Mouse (Mus musculus) adrenal gland, adult 8-10 months (tissue): ENCODE data around the gene Mcm2. TPM values are rescaled to one million over a fixed set of nuclear protein-coding genes. Genes with fewer than 3 reads are reported as not detected.
A peak's percentile ranks its signal among the peaks of the same experiment; 100 is the strongest.

Experiments used
- DNase-seq: peaks from one replicate; pipeline ENCODE4 v3.0.0; 2022
- total RNA-seq, 4 experiments: library from RNA; stranded (reverse); gene quantifications; 2 replicates each; pipeline ENCODE4 v1.2.4; 2022

Mcm2 gene
- total RNA-seq, 4 experiments from 2014 or later: 26.9 to 51.6 (median 35.2) TPM

DNA sequence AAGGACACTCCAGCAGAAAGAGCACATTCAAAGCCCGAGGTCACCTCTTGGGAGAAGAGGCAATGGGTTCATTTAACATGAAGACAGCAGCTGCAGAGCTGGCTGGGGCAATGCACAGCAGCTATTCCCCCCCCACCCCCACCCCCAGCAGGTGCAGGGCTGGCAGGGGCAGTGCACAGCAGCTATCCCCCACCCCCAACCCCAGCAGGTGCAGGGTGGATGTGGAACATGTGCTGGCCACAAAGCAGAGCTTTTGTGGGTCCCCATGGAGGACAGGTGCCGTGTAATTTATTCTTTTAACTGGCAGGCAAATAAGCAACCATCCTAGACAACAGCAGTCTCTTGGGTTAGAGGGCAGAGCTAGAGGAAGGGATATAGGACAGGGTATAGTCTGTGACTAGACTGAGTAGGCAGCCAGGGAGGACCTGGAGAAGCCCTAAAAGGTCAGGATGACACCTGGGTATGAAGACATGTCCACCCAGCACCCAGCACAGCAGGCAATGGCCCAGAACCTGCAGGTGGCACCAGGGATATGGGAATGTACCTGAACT, 12.1 kb downstream of the Mcm2 start:
- no peak for DNase-seq

DNA sequence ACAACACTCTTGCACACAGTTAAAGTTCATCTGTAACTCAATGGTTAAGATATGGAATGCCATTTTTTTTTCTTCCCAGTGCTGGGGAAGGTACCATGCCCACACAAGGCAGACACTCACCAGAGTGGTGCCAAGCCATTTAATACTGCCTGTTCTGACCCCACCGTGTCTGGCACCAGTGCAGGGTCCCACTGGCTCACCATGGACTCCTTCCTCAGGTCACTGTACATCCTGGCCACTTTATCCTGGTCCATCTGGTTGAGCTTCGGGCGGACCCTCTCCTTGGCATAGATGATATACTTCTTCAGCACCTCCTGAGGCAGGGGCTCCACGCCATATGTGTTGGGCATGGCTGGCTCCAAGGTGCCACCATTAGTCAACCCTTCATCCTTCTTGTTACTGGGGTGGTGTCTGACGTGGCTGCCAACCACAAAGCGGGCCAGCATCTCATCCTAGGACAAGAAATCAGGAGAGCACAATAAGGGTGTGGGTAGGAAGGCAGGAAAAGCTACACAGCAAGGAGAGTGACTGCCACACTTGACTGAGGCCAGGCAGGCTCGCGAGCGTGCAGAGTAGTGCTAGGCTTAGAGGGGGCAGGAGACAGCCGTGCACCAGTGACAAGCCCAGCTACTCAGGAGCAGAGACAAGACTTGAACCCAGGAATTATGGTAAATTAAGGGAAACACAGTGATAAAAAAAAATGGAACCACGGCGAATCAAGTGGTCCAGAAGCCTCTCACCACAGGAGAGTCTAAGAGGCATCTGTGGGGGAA, 12.8 kb downstream of the Mcm2 start:
- DNase-seq: no peak

DNA sequence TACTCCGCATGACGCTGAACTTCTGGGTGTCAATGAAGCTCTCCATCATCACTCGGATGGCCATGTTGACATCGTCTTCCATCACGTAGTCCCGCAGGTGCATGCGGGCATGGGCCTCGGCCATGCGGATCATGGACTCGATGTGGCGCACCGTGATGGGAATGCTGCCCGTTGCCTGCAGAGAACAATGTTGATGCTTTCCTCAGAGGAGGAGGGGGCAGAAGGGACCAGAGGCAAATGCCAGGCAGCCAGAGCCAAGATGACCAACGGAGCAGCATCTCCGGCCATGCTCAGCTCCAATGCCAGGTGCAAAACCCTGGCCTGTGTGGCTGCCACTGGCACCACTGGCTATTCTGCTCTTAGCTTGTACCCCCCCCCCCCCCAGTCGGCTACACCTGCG, 13.9 kb downstream of the Mcm2 start:
- DNase-seq: no peak

DNA sequence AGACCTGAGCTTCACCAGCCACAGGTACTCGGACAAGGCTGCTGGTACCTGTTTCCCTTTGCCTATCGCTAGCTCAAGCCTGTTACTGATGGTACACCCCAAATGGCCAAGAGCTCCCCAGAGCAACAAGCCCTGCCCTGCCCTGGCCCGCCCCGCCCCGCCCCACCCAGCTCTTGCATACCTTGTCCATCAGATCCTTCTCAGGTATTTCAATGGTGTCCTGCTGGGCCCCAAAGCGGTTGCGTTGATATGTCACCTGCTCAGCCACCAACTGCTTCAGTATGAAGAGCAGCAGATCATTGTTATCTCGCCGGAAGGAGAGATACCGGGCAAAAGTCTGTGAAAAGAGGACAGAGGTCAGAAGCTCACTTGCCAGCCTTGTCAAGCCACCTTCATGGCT, 14.4 kb downstream of the Mcm2 start:
- no peak for DNase-seq

DNA sequence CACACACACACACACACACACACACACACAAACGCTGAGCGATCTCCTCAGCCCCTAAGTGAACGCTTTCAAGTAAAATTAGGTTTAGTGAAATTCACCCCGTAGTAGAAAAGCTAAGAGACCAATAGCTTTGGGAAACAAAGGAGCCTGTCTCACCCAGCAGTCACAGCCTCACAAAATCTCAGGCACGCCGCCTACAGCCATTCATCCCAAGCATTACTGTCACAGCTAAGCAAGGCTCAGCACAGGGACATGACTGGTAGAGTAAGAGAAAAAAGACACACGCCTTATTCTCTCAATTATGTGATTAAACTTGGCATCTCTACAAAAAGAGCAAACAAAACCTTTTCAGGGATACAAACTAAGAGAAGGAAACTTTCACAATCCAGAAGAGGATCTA, 17.2 kb downstream of the Mcm2 start:
- no peak for DNase-seq

DNA sequence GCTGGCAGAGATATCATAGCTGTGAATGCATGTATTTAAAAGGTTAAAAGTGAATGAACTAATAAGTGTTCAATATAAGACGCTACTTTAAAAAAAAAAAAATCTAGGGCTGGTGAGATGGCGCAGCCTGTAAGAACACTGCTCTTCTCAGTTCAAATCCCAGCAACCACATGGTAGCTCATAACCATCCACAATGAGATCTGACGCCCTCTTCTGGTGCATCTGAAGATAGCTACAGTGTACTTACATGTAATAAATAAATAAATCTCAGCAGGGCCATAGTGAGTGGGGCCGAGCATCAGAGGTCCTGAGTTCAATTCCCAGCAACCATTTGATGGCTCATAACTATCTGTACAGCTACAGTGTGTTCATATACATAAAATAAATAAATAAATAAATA, 19.1 kb downstream of the Mcm2 start:
- no peak for DNase-seq

DNA sequence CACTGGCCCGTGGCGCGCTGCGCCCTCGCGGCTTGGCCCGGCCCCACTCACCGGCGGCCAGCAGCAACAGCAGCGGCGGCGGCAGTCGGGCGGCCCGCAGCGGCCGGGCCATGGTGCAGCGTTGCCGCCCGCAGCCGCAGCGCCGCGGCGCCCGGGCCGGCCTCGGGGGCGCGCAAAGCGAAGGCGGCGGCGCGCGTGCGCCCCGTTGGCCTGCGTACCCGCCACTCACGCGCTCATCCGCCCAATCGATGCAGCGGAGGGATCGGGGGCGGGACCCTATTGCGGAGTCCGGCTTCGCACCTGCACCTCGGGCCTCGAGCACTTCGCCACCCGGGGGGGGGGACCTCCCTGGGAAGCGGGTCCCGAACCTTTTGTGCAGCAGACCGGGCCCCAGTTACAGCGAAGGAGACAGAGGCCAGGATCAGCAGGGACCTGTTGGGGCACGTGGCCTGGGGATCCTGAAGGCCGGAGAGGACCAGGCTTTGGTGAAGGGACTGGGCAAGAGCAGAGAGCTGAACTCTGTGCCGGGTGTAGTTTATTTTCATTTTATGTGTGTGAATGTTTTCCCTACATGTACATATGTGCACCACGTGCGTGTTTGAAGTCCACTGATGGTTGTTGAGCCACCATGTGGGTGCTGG, 23.6 kb downstream of the Mcm2 start, which contains the start of gene Podxl2:
Podxl2 (minus strand) TSS at position 177 of the 641 bp plus-strand sequence.
- peak; percentile 60 for DNase-seq

DNA sequence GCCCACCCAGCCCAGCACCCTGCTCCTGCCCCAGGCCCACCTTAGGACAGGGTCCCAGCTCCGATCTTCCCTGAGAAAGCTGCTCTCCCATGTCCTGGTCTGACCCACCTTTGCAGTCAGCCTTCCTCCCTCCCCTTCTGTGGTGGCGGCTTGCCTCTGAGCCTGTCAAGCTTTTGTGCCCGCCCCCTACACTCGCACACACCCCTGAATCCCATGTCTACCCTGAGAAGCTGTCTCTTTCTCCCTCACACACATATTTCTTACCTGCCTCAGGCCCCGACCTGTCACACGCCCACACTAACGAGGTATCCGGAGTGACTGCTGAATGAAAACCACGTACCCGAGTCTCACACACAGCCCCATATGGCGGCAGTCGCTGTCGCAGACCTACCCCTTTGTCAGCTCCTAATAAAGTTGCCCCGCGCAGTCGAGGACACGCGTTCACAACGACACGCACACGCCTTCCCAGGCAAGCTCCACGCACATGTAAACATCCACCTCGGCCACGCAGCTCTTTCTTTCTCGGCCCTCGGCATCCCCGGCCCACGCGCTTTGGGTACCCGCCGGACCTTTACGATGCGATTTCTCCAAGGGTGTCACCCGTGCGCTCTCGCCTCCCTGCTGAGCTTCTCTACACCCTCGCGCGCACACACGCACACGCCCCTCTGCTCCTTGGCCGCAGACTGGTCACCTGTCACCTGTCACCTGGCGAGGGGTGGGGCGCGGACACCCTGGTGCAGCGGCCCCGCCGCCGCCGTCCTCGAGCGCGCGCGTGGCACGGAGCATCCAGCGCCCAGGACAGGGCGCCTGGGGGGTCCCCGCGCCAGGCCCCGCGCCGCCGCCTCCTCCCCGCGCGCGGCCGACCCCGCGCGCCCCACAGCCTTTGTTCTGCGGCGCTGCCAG, 24.4 kb downstream of the Mcm2 start:
- DNase-seq: no peak

DNA sequence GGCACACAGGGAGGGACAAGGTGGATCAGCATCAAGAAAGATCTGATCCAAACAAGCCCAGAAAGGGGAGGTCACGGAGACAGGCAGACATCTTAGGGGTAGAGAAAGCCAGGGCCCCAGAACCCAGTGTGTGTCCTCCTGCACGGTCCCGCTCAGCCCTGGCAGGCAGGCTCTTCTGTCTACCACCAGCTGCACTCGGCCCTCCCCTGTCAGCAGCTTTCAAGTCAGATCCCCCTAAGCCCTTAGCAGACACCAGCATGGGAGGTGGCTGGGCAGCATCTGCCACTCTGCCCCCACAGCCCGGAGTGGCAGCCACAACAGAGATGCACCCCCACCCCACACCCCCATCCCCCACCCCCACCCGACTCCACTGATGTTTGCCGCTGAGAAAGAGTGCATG, 25.8 kb downstream of the Mcm2 start:
- no peak for DNase-seq

DNA sequence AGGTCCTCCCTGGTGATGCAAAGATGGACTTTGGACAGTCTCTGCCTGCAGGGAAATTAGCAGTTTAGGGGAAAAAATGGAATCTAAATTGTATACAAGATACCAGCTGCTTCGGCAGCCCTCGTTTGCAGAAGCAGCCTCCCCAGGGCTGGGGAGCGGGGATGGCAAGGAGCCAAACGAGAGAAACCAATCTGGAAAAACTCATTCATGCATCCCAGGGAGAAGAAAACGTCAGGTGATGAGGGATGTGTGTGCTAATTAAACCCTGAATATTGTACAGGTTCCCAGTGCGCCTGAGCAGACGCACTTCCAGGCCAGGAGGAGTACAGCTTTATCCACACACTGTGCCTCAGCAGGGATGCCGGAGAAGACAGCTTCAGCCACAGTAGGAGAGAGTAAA, 27.0 kb downstream of the Mcm2 start:
- DNase-seq: no peak

DNA sequence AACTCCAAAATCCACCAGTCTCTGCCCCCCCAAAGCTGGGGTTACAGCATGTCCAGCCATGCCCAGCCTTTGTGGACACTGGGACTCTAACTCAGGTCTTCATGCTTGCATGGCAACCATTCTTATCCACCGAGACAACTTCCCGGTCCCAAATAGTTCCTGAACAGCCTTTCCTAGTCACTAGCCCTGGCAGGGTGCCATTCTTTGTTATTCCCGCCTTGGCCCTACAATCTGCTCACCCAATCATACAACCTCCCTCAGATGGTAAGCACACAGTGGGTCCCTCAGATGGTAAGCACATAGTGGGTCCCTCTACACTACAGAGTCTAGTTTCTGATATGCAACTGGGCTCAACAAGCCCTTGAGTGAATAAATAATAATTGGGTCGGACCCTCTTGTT, 28.0 kb downstream of the Mcm2 start:
- no peak for DNase-seq

DNA sequence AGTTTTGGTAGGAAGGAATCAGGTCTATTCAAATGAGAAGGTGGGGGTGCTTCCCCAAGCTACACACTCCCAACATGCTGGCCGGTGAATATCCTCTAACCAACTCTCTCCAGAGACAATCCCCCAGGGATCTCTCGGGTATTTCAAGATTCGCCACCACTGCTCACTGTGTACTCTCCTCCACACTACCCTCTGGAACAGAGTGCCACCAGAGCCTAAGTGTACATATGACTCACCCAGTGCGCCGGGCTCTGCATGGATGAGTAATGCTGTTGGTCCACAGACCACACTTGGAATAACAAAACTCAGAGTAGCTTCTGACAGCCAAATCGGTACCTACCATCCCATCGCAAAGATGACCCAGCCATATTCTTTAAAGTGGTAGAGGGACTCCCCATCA, 29.1 kb downstream of the Mcm2 start:
- peak; percentile 58 for DNase-seq

DNA sequence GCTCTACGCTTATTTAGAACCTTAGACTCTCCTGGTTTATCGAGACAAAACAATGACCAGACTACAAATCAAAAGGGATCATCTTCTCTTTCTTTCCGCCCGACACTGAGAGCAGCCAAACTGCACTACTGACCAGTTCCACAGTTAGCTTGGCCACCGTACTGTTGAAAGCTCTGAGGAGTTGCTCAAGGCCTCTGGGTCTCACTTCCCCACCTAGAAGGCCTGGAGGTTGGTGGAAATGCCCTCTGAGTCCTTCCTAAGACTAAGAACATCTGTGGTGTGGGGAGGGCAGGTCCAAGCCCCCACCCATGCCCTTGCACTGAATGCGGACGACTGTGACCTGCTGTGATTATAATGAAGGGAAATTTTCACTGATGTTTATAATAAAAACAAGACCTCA, 32.9 kb downstream of the Mcm2 start:
- no peak for DNase-seq

DNA sequence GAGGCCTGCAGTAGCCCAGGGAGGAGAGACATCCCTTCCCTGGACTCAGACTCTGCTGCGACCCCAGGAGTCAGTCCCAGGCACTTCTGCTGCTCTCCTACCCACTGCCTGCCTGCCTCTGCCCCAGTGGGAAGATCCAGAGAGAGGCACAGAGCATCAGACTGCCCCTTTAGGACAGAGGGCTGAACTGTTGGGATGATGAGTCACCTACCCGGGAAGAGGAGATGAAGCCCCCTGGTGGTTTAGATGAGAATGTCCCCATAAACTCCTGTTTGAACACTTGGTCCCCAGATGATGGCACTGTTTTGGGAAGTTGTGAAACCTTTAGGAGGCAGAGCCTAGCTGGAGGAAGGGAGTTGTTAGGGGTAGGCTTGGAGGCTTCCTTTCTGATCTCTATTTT, 37.7 kb downstream of the Mcm2 start:
- DNase-seq: no peak

DNA sequence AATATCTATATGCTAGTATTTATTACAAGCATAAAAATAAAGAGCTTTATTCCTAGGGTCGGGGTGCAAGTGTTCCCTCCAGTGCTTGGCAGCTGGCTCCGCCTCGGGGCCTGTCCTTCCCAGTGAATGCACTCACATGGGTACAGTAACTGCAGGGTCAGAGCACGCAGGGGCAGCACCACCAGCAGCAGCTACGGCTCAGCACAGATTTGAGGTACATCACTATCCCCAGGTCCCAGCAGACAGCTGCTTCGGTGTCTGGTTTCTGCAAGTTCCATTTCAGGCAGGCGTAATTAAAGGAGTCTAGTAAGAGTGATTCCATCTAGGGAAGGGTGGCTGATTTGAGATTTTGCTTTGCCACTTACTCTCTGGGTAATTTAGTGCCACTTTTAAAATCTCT, 40.2 kb downstream of the Mcm2 start:
- no peak for DNase-seq

DNA sequence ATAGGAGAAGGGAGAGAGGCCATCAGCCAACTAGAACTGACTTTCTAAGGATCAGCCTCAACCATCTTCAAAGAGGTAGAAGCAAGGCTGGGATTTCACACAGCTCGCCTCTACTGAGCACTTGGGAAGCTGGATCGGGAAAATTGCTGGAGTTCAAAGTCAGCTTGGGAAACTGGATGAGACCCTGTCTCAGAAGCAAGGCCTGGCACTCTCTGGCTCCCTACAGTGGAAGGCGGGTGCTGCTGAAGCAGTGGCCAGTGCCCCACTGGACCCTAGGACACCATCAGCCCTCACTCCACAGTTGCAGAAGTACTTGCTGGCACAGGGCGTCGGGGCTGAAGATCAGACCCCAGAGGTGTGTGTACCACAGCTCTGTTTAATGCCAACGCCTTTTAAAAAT, 40.8 kb downstream of the Mcm2 start:
- no peak for DNase-seq

DNA sequence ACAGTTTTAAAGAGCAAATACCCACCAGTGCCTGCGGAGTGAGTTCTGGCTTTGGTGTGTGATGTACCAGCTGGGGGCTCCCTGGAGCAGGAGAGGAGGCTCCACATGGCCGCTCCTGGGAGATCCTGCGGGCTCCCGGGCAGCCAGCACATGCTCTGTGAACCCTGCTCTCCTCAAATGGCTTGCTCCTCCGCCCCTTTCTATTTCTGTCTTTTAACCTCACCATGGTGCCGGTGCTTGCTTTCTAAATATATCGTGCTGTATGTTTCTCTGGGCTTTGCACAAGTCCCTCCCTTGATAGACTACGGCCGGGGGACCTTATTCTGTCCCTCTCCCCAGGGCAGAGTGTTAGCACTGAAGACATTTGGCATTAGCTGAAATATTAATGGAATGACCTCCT, 41.3 kb downstream of the Mcm2 start:
- DNase-seq: no peak

DNA sequence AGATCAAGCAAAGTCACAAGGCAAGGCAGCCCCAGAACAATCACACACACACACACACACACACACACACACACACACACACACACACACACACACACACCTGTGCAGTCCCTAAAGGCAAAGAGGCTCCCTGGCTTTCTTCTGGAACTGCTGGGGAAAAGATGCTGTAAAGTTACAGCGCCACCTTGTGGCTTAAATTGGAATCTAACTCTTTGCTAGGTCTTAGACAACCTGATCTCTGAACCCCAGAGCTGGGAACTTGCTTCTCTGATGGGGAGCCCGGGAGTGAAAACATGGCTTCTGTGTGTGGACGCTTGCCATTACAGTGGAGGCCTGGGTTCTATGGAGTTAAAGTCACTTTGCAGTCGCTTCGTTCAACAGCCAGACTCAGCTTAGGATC, 42.9 kb downstream of the Mcm2 start:
- DNase-seq: no peak

DNA sequence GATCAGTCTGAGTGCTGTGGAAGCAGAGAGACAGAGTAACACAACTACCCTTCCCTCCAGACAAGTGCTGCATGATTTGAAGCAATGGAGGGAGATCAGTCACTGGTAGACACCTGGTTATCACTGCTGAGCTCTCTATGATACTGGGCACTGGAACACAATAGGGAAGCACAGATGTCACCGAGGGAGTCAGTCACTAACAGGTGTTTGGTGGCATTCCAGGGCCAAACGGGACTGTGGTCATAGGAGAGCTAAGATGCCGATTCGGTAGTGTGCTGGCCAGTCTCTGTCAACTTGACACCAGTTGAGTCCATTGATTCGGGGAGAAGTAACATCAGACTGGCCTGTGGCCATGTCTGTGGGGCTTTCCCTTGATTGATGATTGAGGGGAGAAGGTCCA, 44.1 kb downstream of the Mcm2 start:
- DNase-seq: no peak

DNA sequence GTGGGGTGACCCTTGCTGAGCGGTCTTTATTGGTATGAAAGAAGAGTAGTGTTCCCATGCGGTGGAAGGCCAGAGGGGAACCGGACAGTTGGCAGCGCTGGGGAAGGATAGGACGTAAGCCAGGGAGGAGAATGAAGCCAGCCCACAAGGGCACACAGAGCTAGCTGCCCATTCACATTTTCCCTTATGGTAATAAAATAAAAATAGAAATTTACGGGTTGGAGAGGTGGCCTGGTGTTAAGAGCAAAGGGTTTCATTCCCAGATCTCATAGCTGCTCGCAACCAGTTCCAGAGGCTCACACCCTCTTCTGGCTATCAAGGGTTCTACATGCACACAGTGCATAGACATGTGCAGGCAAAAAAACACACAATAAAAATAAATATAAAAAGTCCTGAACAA, 48.5 kb downstream of the Mcm2 start:
- DNase-seq: no peak

DNA sequence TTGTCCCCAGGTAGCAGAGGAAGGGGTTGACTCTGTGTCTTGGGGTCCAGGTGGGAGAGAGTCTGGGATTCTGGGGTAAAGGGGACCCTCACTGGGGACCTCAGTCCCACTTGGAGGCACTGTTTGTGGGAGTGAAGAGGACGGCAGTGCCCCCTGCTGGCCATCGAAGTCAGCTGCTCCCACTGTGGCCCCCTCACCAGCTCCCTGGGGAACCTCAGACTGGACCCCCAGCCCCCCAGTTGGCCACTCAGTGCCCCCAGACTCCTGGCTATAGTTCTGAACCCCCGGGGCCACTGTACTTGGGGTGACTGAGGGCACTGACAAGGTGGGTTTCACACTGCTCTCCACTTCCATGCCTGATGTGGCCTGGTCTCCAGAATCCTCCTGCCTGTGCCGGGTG, 49.3 kb downstream of the Mcm2 start:
- no peak for DNase-seq

DNA sequence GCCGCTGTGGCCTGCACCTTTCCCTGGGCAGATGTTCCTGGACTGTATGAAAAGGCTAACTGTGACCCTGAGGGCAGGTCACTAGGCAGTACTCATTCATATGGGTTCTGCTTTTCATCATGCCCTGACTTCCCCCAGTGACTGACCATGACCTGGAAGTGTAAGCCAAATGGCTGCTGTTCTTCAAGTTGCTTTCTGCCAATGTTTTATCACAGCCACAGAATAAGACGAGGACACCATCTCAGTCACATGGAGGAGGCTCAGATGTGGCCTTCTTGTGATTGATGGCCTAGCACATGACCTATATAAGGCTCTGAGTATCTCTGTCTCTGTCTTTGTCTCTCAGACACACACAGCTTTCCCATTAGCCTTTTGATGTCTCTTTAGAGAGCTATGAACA, 51.0 kb downstream of the Mcm2 start:
- no peak for DNase-seq
